Mouse (Mus musculus) liver, embryonic 14.5 days (tissue): ENCODE results near the gene Srsf2.

ENCODE experiments used
- CTCF ChIP-seq: IDR thresholded peaks from 2 replicates; pipeline ENCODE4 v1.5.1; 2016; ENCODE audit warnings: antibody characterized with exemption, low read depth, control low read depth
- EP300 ChIP-seq: IDR thresholded peaks from 2 replicates; pipeline ENCODE4 v1.6.1; 2016; ENCODE audit warnings: antibody characterized with exemption, low read depth

GRCm38 (mm10) chr11:116837441-116837840 is 15.5 kb downstream of the Srsf2 start:
- TF ChIP-seq CTCF (peak; percentile 23; the same call in 1 of the 2 replicates), EP300 (no peak)
